Mouse (Mus musculus) liver, embryonic 14.5 days (tissue): ENCODE results near the gene Fry. TPM values are rescaled to one million over a fixed set of nuclear protein-coding genes. Genes with fewer than 3 reads are reported as not detected.

Source experiments
- ATAC-seq: fragments of 200-750 bp; cut with Nextera tagmentation; 2 replicates; pipeline ENCODE4 v1.8.0; 2017; ENCODE audit warnings: moderate number of reproducible peaks, mild to moderate bottlenecking, moderate library complexity; ENCODE audit not compliant: insufficient read depth
- DNase-seq, 3 experiments: peaks; one replicate each; pipeline ENCODE4 v3.0.0-alpha.2; 2012 to 2013; ENCODE audit warnings: low read depth in 3 of 3, low spot score in 3 of 3
- H3K27ac ChIP-seq: fragments of 300-500 bp; sonication (generic); 2 replicates; pipeline ENCODE4 v1.5.1; 2014; ENCODE audit warnings: moderate library complexity, mild to moderate bottlenecking, control low read depth, inconsistent platforms
- H3K27me3 ChIP-seq: fragments of 300-500 bp; sonication (generic); 2 replicates; pipeline ENCODE4 v1.6.1; 2014; ENCODE audit warnings: mild to moderate bottlenecking, low read length, moderate library complexity; ENCODE audit not compliant: control insufficient read depth, insufficient read depth
- H3K36me3 ChIP-seq: fragments of 300-500 bp; sonication (generic); replicated peaks from 2 replicates; pipeline ENCODE4 v1.6.1; 2014; ENCODE audit warnings: low read depth; ENCODE audit not compliant: control insufficient read depth, insufficient read depth
- H3K4me1 ChIP-seq, 2 experiments: fragments of 200-500 bp in 1 of 2; fragments of 300-500 bp in 1 of 2; sonication (generic) in 1 of 2; replicated peaks; 2 replicates each; pipeline ENCODE4 v1.6.1; 2012 to 2014; ENCODE audit warnings: antibody characterized with exemption in 1 of 2, inconsistent platforms in 1 of 2, low read length in 1 of 2; ENCODE audit not compliant: control insufficient read depth in 2 of 2, insufficient read depth in 2 of 2
- H3K4me2 ChIP-seq: fragments of 300-500 bp; sonication (generic); 2 replicates; pipeline ENCODE4 v1.6.1; 2014; ENCODE audit warnings: low read depth, mild to moderate bottlenecking, control low read depth, moderate library complexity
- H3K4me3 ChIP-seq, 2 experiments: fragments of 200-500 bp in 1 of 2; fragments of 300-500 bp in 1 of 2; sonication (generic) in 1 of 2; 2 replicates each; pipeline ENCODE4 v1.5.1; 2012 to 2014; ENCODE audit warnings: low read depth in 2 of 2, low read length in 2 of 2, mild to moderate bottlenecking in 2 of 2, control low read depth in 1 of 2, inconsistent platforms in 1 of 2, moderate library complexity in 1 of 2; ENCODE audit not compliant: insufficient read depth in 1 of 2
- H3K9ac ChIP-seq: fragments of 300-500 bp; sonication (generic); replicated peaks from 2 replicates; pipeline ENCODE4 v1.6.1; 2014; ENCODE audit warnings: mild to moderate bottlenecking, control low read depth, moderate library complexity
- H3K9me3 ChIP-seq: fragments of 300-500 bp; sonication (generic); 2 replicates; pipeline ENCODE4 v1.6.1; 2016; ENCODE audit warnings: low read length, mixed read lengths; ENCODE audit not compliant: control insufficient read depth
- CTCF ChIP-seq: IDR thresholded peaks from 2 replicates; pipeline ENCODE4 v1.5.1; 2016; ENCODE audit warnings: antibody characterized with exemption, low read depth, control low read depth
- EP300 ChIP-seq: IDR thresholded peaks from 2 replicates; pipeline ENCODE4 v1.6.1; 2016; ENCODE audit warnings: antibody characterized with exemption, low read depth
- WGBS: fragments of 180-500 bp; shearing (Covaris S2); extraction: QIAGEN DNeasy Blood & Tissue Kit; methylation state at CpG from one replicate; pipeline ENCODE4 v1.1.7; 2014; ENCODE audit not compliant: insufficient replicate concordance; 5-methylcytosine and 5-hydroxymethylcytosine counted together
- polyA plus RNA-seq, 2 experiments: library from polyadenylated mRNA; depleted of rRNA in 1 of 2; stranded (reverse) in 1 of 2; unstranded in 1 of 2; fragments of >200 nt; fragmentation: Nextera tagmentation in 1 of 2; extraction: Ambion mirVana in 1 of 2; gene quantifications; 2 replicates each; pipeline versions ENCODE4 v1.2.1 to v1.2.3; 2012 to 2014

Fry gene
- polyA plus RNA-seq, 2 experiments: 1.4 to 1.9 TPM

- DNase-seq: no peak
- no peaks in the 10 kb centered on the region for H3K27me3 ChIP-seq
- WGBS: 69% methylated on average over 9 of the region's 9 CpGs
- no peak overlapping the region for H3K4me2 ChIP-seq
- TF ChIP-seq CTCF: no peak
- TF ChIP-seq EP300: no peak
- 0 out of 4 replicates have a peak, but pooled peaks cover 0 to 1% of the 10 kb centered on the region in 2 experiments for H3K4me1 ChIP-seq
- no peak for ATAC-seq
- no peak overlapping the region for H3K27ac ChIP-seq
- H3K4me3 ChIP-seq: no peak overlapping the region
- no peaks in the 10 kb centered on the region for H3K9me3 ChIP-seq
- H3K36me3 ChIP-seq: no peaks in the 10 kb centered on the region
- H3K9ac ChIP-seq: no peak overlapping the region
Observed at GRCm38 (mm10) chr5:150125920-150126319, 7.5 kb downstream of the Fry start.

GRCm38 (mm10) chr5:150128432-150128831 is 10.0 kb downstream of the Fry start:
- no peaks in the 10 kb centered on the region for H3K4me1 ChIP-seq
- H3K36me3 ChIP-seq: no peaks in the 10 kb centered on the region
- no peak for ATAC-seq
- H3K27me3 ChIP-seq: no peaks in the 10 kb centered on the region
- TF ChIP-seq EP300 (no peak), CTCF (no peak)
- no peak for DNase-seq
- H3K9ac ChIP-seq: no peak overlapping the region
- no peak overlapping the region for H3K4me2 ChIP-seq
- H3K4me3 ChIP-seq: no peak overlapping the region
- whole genome bisulfite sequencing: 83% methylated on average over 8 of the region's 8 CpGs
- H3K27ac ChIP-seq: no peak overlapping the region
- H3K9me3 ChIP-seq: no peaks in the 10 kb centered on the region

- Histone ChIP-seq H3K27ac (no peak overlapping the region), H3K36me3 (no peaks in the 10 kb centered on the region), H3K27me3 (no peaks in the 10 kb centered on the region), H3K9ac (no peak overlapping the region), H3K4me2 (no peak overlapping the region), H3K4me1 (peaks cover 6 to 11% of the 10 kb centered on the region in 2 experiments; a peak in 3 of 4 replicates), H3K9me3 (no peaks in the 10 kb centered on the region), H3K4me3 (no peak overlapping the region)
- WGBS: 78% methylated on average over 7 of the region's 7 CpGs
- ATAC-seq (no peak), DNase-seq (no peak)
- TF ChIP-seq EP300: no peak
- no peak for TF ChIP-seq CTCF
Observed at GRCm38 (mm10) chr5:150130144-150130543, 11.7 kb downstream of the Fry start.

- Histone ChIP-seq H3K4me3 (no peak overlapping the region), H3K9ac (no peak overlapping the region), H3K27ac (no peak overlapping the region), H3K36me3 (no peaks in the 10 kb centered on the region), H3K9me3 (no peaks in the 10 kb centered on the region), H3K4me1 (peaks cover 8 to 21% of the 10 kb centered on the region in 2 experiments), H3K4me2 (no peak overlapping the region), H3K27me3 (no peaks in the 10 kb centered on the region)
- DNase-seq (no peak), ATAC-seq (no peak)
- no peak for TF ChIP-seq EP300
- TF ChIP-seq CTCF: no peak
- WGBS: 84% methylated on average over 7 of the region's 7 CpGs
Observed at GRCm38 (mm10) chr5:150131166-150131565, 12.7 kb downstream of the Fry start.

- Histone ChIP-seq H3K9me3 (no peaks in the 10 kb centered on the region), H3K4me2 (peak overlapping the region; percentile 30; the same call in 1 of the 2 replicates), H3K4me1 (peaks cover 12 to 27% of the 10 kb centered on the region in 2 experiments), H3K27me3 (no peaks in the 10 kb centered on the region), H3K4me3 (no peak overlapping the region), H3K36me3 (no peaks in the 10 kb centered on the region), H3K27ac (peak overlapping the region; percentile 13; the same call in 1 of the 2 replicates), H3K9ac (no peak overlapping the region)
- ATAC-seq (peak; percentile 76), DNase-seq (peak; percentile 33 to 38 (median 37))
- TF ChIP-seq CTCF (no peak), EP300 (0 out of 2 replicates have a peak, but pooled peaks have one; percentile 8)
- 20% methylated on average over 3 of the region's 3 CpGs for WGBS
Observed at GRCm38 (mm10) chr5:150134651-150135050, 16.2 kb downstream of the Fry start.
